ENCODE assay signal across 9 mouse cellular contexts in genomic region chr2:168923706-168924105, GRCm38 (mm10). TPM values are rescaled to one million over a fixed set of nuclear protein-coding genes. Genes with fewer than 3 reads are reported as not detected.
DNase-seq lines count a peak whose midpoint lies in the region; ATAC-seq lines count a peak whose summit lies in the region.
"Had no signal": no experiment of that assay in that cellular context is flagged by ENCODE, and none has a peak within 500 bp of the region (broad histone marks: within the 10 kb centered on the region; RNA-seq: fewer than 3 reads in every experiment).

No protein-coding gene starts in this region.

- no peaks in the 10 kb centered on the region for H3K4me1 ChIP-seq in midbrain, embryonic 14.5 days (ENCODE audit: control insufficient read depth, insufficient read depth, low read length)
- no peaks in the 10 kb centered on the region for H3K4me1 ChIP-seq in midbrain, embryonic 16.5 days (ENCODE audit: control insufficient read depth, insufficient read depth, low read length)

- H3K27ac ChIP-seq in midbrain, embryonic 14.5 days (replicated peaks; ENCODE audit: low read depth, low read length): no peak overlapping the region
- H3K27ac ChIP-seq in midbrain, embryonic 16.5 days (ENCODE audit: low read length): no peak overlapping the region
- H3K27ac ChIP-seq: limb, embryonic 15.5 days had no signal

- no peaks in the 10 kb centered on the region for H3K9me3 ChIP-seq in midbrain, embryonic 14.5 days (ENCODE audit: control insufficient read depth, low read length)
- H3K9me3 ChIP-seq in midbrain, embryonic 16.5 days (replicated peaks; ENCODE audit: control insufficient read depth, low read length, poor library complexity, severe bottlenecking): no peaks in the 10 kb centered on the region
- H3K9me3 ChIP-seq: limb, embryonic 15.5 days had no signal

- ATAC-seq in midbrain, embryonic 14.5 days (ENCODE audit: low FRiP score, low TSS enrichment): no peak
- no peak for ATAC-seq in midbrain, embryonic 16.5 days
- no peak for ATAC-seq in erythroblast, adult 5-6 weeks (replicated peaks; ENCODE audit: low FRiP score, poor library complexity, severe bottlenecking)

- 10% methylated on average over 9 of the region's 9 CpGs for WGBS in midbrain, embryonic 14.5 days
- 13% methylated on average over 9 of the region's 9 CpGs for WGBS in midbrain, embryonic 16.5 days

- no peak overlapping the region for H3K4me3 ChIP-seq in midbrain, embryonic 14.5 days (replicated peaks; ENCODE audit: low read depth, low read length)
- no peak overlapping the region for H3K4me3 ChIP-seq in midbrain, embryonic 16.5 days (ENCODE audit: low read depth, low read length)
- H3K4me3 ChIP-seq: limb, embryonic 15.5 days had no signal

- H3K36me3 ChIP-seq in midbrain, embryonic 14.5 days (ENCODE audit: control insufficient read depth, insufficient read depth, low read length): peaks cover 12% of the 10 kb centered on the region
- peaks cover 15% of the 10 kb centered on the region for H3K36me3 ChIP-seq in midbrain, embryonic 16.5 days (ENCODE audit: control insufficient read depth, insufficient read depth, low read length)

- peak; percentile 29 for DNase-seq in gastrocnemius, adult 18-20 months (ENCODE audit: low spot score)
- no peak for DNase-seq in gastrocnemius, postnatal 4 days (ENCODE audit: low spot score in 2 of 2)
- peak; percentile 88 for DNase-seq in midbrain, embryonic 14.5 days
- DNase-seq in embryo, embryonic 10 days (ENCODE audit: low spot score): peak; percentile 84
- DNase-seq in layer of hippocampus, postnatal 25 days (ENCODE audit: extremely low spot score in 1 of 2, low spot score in 1 of 2): peak; percentile 31 to 67
- peak; percentile 42 for DNase-seq in right cerebral cortex, postnatal 25 days

- no peak overlapping the region for H3K9ac ChIP-seq in midbrain, embryonic 14.5 days (replicated peaks; ENCODE audit: low read length)
- H3K9ac ChIP-seq in midbrain, embryonic 16.5 days (ENCODE audit: low read depth, low read length): no peak overlapping the region
- H3K9ac ChIP-seq: limb, embryonic 15.5 days had no signal

- H3K4me2 ChIP-seq in midbrain, embryonic 14.5 days (ENCODE audit: low read length): no peak overlapping the region
- no peak overlapping the region for H3K4me2 ChIP-seq in midbrain, embryonic 16.5 days (ENCODE audit: low read length)
- H3K4me2 ChIP-seq: limb, embryonic 15.5 days had no signal

- no peaks in the 10 kb centered on the region for H3K27me3 ChIP-seq in midbrain, embryonic 14.5 days (ENCODE audit: control insufficient read depth, insufficient read depth, low read length)
- no peaks in the 10 kb centered on the region for H3K27me3 ChIP-seq in midbrain, embryonic 16.5 days (ENCODE audit: control insufficient read depth, insufficient read depth, low read depth, low read length)
- H3K27me3 ChIP-seq: limb, embryonic 15.5 days had no signal

RNA-seq across cellular contexts. Expression of gene Zfp64, which starts 31.7 kb away (rescaled TPM):
- 1 to 10 TPM; 7.4 to 7.6 TPM for total RNA-seq in gastrocnemius, adult 18-20 months (2021)
- 10 to 100 TPM; 15.7 to 16.4 TPM for total RNA-seq in gastrocnemius, postnatal 4 days (2021)
- 43.3 and 45.9 TPM in 2 replicates for polyA plus RNA-seq in midbrain, embryonic 14.5 days (2014; fragmentation: Nextera tagmentation; extraction: Ambion mirVana)
- 42.0 and 46.0 TPM in 2 replicates for polyA plus RNA-seq in midbrain, embryonic 16.5 days (2015; fragmentation: Nextera tagmentation; extraction: Ambion mirVana)
- total RNA-seq in layer of hippocampus, postnatal 25 days (2021): 10 to 100 TPM; 17.3 to 19.0 TPM
- total RNA-seq in erythroblast, adult 5-6 weeks (2015; ENCODE audit: low replicate concordance): 3.1 and 3.5 TPM in 2 replicates
- total RNA-seq in erythroblast, adult 5-6 weeks (2017; ENCODE audit: low replicate concordance): 4.2 and 4.3 TPM in 2 replicates

Comparison
In these comparisons a context has a peak if more than half of its experiments do, and no peak if none do; other contexts are left out.
1. DNase-seq: peak in gastrocnemius, adult 18-20 months (single experiment), midbrain, embryonic 14.5 days (single experiment), embryo, embryonic 10 days (single experiment), layer of hippocampus, postnatal 25 days (2 of 2) and right cerebral cortex, postnatal 25 days (single experiment); none in gastrocnemius, postnatal 4 days (0 of 2).